Mouse (Mus musculus) kidney, adult 2 months (tissue): ENCODE results near the gene Gfra1.

ENCODE experiments used
- CTCF ChIP-seq: fragments of 200-500 bp; conservative IDR thresholded peaks from 2 replicates; pipeline ENCODE4 v1.5.1; 2011; ENCODE audit warnings: low read depth, mild to moderate bottlenecking, control low read depth, low read length, moderate library complexity, mixed read lengths; ENCODE audit not compliant: insufficient read depth, insufficient read length
- POLR2A ChIP-seq: fragments of 200-500 bp; IDR thresholded peaks from one replicate; pipeline ENCODE4 v1.6.1; 2011; ENCODE audit warnings: low read depth, low read length, control low read depth

- TF ChIP-seq CTCF (no peak), POLR2A (no peak)
Measured at GRCm38 (mm10) chr19:58251095-58251494, 204.6 kb downstream of the Gfra1 start.
